Mouse (Mus musculus) E14TG2a.4 (cell line): Measurements from ENCODE around the gene Axin2.

ENCODE experiments used
- CTCF ChIP-seq: conservative IDR thresholded peaks from 2 replicates; pipeline ENCODE4 v1.5.1; 2014; ENCODE audit warnings: low read length
- NANOG ChIP-seq: IDR thresholded peaks from 2 replicates; pipeline ENCODE4 v1.6.1; 2014; ENCODE audit warnings: borderline replicate concordance, low read length, mixed read lengths

DNA sequence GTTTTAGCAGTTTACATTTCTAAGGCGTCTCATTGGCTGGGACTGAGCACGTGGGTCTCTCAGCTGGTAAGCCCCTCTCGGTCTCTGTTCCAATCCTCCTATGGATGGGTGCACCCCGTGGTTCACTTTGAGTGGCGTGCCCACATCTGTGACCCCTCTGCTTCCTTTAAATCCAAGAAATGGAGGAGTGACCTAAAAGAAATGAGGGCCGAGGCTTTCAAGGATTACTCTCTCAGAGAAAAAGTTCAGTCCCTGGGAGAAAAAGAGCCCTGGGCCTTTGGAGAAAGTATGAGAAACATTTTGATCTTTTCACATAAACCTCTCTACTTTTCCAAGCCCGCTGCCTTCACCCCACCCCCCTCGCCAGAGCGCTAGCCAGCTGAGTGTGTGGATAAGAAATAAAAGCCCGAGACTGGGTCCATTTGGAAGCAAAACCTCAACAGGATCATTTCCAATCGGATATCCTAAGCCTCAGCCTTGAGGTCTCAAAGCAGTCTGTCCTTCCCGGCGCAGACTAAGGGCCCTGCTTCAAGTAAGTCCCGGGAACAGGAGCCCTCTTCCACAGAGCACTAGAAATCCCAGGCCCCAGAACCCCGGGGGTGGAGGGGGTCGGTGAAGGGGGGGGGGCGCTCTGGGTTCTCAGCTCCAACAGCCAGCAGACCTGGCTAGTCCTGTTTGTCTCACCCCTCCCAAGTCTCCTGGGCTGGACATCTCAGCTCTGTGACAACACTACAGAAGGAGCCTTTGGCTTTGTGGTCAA is 28.9 kb upstream of the Axin2 start:
- TF ChIP-seq CTCF (no peak), NANOG (no peak)
